Mouse (Mus musculus) left cerebral cortex, postnatal 10 days (tissue): ENCODE measurements around the gene Srp9. TPM values are rescaled to one million over a fixed set of nuclear protein-coding genes. Genes with fewer than 3 reads are reported as not detected.
A peak's percentile ranks its signal among the peaks of the same experiment; 100 is the strongest.
"Not testable (repeated sequence)": the region's sequence is repeated elsewhere in the genome, so short reads cannot be mapped to it uniquely, and the experiment has no call there.

Source experiments
- DNase-seq, 2 experiments: peaks; one replicate each; pipeline ENCODE4 v3.0.0; 2021 to 2022; ENCODE audit warnings: low spot score in 2 of 2, mixed read lengths in 1 of 2; ENCODE audit errors: extremely low spot score in 1 of 2
- intact Hi-C: fragments of 180-260 bp; cut with DNase I; formaldehyde crosslinking; loops from one replicate; pipeline ENCODE4 v1.15.1; 2025
- total RNA-seq, 2 experiments: library from RNA; stranded (reverse); gene quantifications; 2 replicates each; pipeline ENCODE4 v1.2.3; 2021

The Srp9 gene
- total RNA-seq, 2 experiments from 2014 or later = 50.3 to 52.8 TPM

- intact Hi-C loops = no loop called here
- no peak for DNase-seq
Measured at GRCm38 (mm10) chr1:182137204-182138125, 12.9 kb downstream of the Srp9 start.

- intact Hi-C loops = no loop called here
- DNase-seq = no peak
Measured at GRCm38 (mm10) chr1:182138172-182138571, 13.6 kb downstream of the Srp9 start.

GRCm38 (mm10) chr1:182139937-182140336, 15.4 kb downstream of the Srp9 start:
- DNase-seq = no peak
- intact Hi-C loops = no loop called here

- intact Hi-C loops = no loop called here
- DNase-seq = peak; percentile 58 to 73
Measured at GRCm38 (mm10) chr1:182140370-182140769, 15.8 kb downstream of the Srp9 start.

GRCm38 (mm10) chr1:182142725-182143124, 18.2 kb downstream of the Srp9 start:
- no peak for DNase-seq
- intact Hi-C loops = no loop called here

- intact Hi-C loops = no loop called here
- peak in 1 of 2 experiments; percentile 38 for DNase-seq
Measured at GRCm38 (mm10) chr1:182143288-182143687, 18.8 kb downstream of the Srp9 start.

GRCm38 (mm10) chr1:182145546-182145945, 21.0 kb downstream of the Srp9 start:
- no peak for DNase-seq
- intact Hi-C loops = no loop called here

GRCm38 (mm10) chr1:182148864-182149514, 24.5 kb downstream of the Srp9 start:
- intact Hi-C loops = no loop called here
- DNase-seq = no peak

- intact Hi-C loops = no loop called here
- no peak for DNase-seq
Measured at GRCm38 (mm10) chr1:182149966-182150365, 25.4 kb downstream of the Srp9 start.

GRCm38 (mm10) chr1:182157734-182158133, 33.2 kb downstream of the Srp9 start:
- intact Hi-C loops = no loop called here

GRCm38 (mm10) chr1:182159575-182159974, 35.0 kb downstream of the Srp9 start:
- intact Hi-C loops = no loop called here
- no peak for DNase-seq

More at GRCm38 (mm10) chr1:182157734-182158133, 33.2 kb downstream of the Srp9 start:
- no peak for DNase-seq

GRCm38 (mm10) chr1:182162951-182163350, 38.4 kb downstream of the Srp9 start:
- no peak for DNase-seq
- intact Hi-C loops = no loop called here

GRCm38 (mm10) chr1:182164386-182164785, 39.8 kb downstream of the Srp9 start, which contains the start of gene Vmn1r1:
Gene Vmn1r1, minus strand, starts transcription at chr1:182164486.
- intact Hi-C loops = no loop called here
- DNase-seq = no peak

GRCm38 (mm10) chr1:182170206-182170605, 45.7 kb downstream of the Srp9 start:
- DNase-seq, intact Hi-C loops: not testable (repeated sequence)

GRCm38 (mm10) chr1:182176985-182177384, 52.4 kb downstream of the Srp9 start:
- intact Hi-C loops, DNase-seq: not testable (repeated sequence)

- intact Hi-C loops = no loop called here
- DNase-seq = no peak
Measured at GRCm38 (mm10) chr1:182181456-182182305, 57.1 kb downstream of the Srp9 start.
